Mouse (Mus musculus): ENCODE results near the gene Rhot2. TPM values are rescaled to one million over a fixed set of nuclear protein-coding genes. Genes with fewer than 3 reads are reported as not detected.

Rhot2 gene
- polyA plus RNA-seq, 1 experiment from 2014 or later, result 10.7 TPM

GRCm38 (mm10) chr17:25836397-25837075 lies 8.1 kb downstream of the Rhot2 start:
- Histone ChIP-seq H3K36me3 (ENCODE audit: control insufficient read depth, insufficient read depth, low read length) (peaks cover 30% of the 10 kb centered on the region), H3K27ac (replicated peaks; ENCODE audit: low read depth, low read length) (no peak overlapping the region), H3K4me1 (ENCODE audit: control insufficient read depth, insufficient read depth, low read length) (peaks cover 24% of the 10 kb centered on the region), H3K9ac (ENCODE audit: low read length) (peak overlapping the region; percentile 47), H3K9me3 (ENCODE audit: control insufficient read depth, low read length) (no peaks in the 10 kb centered on the region), H3K4me2 (ENCODE audit: low read depth, severe bottlenecking) (peak overlapping the region; percentile 62), H3K27me3 (ENCODE audit: control insufficient read depth, insufficient read depth, low read length) (no peaks in the 10 kb centered on the region), H3K4me3 (ENCODE audit: low read depth, low read length) (peak overlapping the region; percentile 12)
- ATAC-seq (ENCODE audit: insufficient number of reproducible peaks, low FRiP score, low TSS enrichment, low read depth) (no peak), DNase-seq (ENCODE audit: low spot score) (no peak)
- 26% methylated on average over 23 of the region's 23 CpGs for WGBS

GRCm38 (mm10) chr17:25835816-25836215 lies 8.8 kb downstream of the Rhot2 start:
- Histone ChIP-seq H3K4me3 (ENCODE audit: low read depth, low read length) (no peak overlapping the region), H3K9ac (ENCODE audit: low read length) (no peak overlapping the region), H3K27ac (replicated peaks; ENCODE audit: low read depth, low read length) (no peak overlapping the region), H3K4me2 (ENCODE audit: low read depth, severe bottlenecking) (no peak overlapping the region; the same call in 1 of the 2 replicates), H3K27me3 (ENCODE audit: control insufficient read depth, insufficient read depth, low read length) (no peaks in the 10 kb centered on the region), H3K36me3 (ENCODE audit: control insufficient read depth, insufficient read depth, low read length) (peaks cover 31% of the 10 kb centered on the region), H3K4me1 (ENCODE audit: control insufficient read depth, insufficient read depth, low read length) (peaks cover 29% of the 10 kb centered on the region), H3K9me3 (ENCODE audit: control insufficient read depth, low read length) (no peaks in the 10 kb centered on the region)
- no peak for ATAC-seq (ENCODE audit: insufficient number of reproducible peaks, low FRiP score, low TSS enrichment, low read depth)
- 91% methylated on average over 16 of the region's 16 CpGs for WGBS
- DNase-seq (ENCODE audit: low spot score), result no peak

DNA sequence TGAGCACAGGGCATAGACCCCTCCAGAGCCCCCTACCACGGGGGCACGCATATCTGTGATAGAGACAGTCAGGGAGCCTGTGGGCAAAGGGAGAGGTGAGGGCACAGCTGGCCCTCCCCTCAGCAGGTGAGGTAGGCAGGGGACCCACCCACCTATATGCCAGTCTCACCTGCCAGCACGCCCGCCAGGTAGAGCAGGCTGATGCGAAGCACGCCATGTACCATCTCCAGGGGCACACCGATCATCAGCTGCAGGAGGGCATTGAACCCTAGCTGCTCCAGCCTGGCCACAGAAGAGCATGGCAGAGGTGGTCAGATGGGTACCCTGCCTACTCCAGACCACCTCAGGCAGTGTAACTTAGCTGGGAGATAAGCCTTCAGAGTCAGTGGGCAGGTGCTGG lies 9.3 kb downstream of the Rhot2 start:
- ATAC-seq (ENCODE audit: insufficient number of reproducible peaks, low FRiP score, low TSS enrichment, low read depth) (no peak), DNase-seq (ENCODE audit: low spot score) (no peak)
- H3K27ac ChIP-seq (replicated peaks; ENCODE audit: low read depth, low read length), result no peak overlapping the region
- no peaks in the 10 kb centered on the region for H3K27me3 ChIP-seq (ENCODE audit: control insufficient read depth, insufficient read depth, low read length)
- no peaks in the 10 kb centered on the region for H3K9me3 ChIP-seq (ENCODE audit: control insufficient read depth, low read length)
- peaks cover 31% of the 10 kb centered on the region for H3K36me3 ChIP-seq (ENCODE audit: control insufficient read depth, insufficient read depth, low read length)
- H3K4me2 ChIP-seq (ENCODE audit: low read depth, severe bottlenecking), result no peak overlapping the region
- no peak overlapping the region for H3K9ac ChIP-seq (ENCODE audit: low read length)
- H3K4me3 ChIP-seq (ENCODE audit: low read depth, low read length), result no peak overlapping the region
- peaks cover 29% of the 10 kb centered on the region for H3K4me1 ChIP-seq (ENCODE audit: control insufficient read depth, insufficient read depth, low read length)
- WGBS, result 94% methylated on average over 7 of the region's 7 CpGs

DNA sequence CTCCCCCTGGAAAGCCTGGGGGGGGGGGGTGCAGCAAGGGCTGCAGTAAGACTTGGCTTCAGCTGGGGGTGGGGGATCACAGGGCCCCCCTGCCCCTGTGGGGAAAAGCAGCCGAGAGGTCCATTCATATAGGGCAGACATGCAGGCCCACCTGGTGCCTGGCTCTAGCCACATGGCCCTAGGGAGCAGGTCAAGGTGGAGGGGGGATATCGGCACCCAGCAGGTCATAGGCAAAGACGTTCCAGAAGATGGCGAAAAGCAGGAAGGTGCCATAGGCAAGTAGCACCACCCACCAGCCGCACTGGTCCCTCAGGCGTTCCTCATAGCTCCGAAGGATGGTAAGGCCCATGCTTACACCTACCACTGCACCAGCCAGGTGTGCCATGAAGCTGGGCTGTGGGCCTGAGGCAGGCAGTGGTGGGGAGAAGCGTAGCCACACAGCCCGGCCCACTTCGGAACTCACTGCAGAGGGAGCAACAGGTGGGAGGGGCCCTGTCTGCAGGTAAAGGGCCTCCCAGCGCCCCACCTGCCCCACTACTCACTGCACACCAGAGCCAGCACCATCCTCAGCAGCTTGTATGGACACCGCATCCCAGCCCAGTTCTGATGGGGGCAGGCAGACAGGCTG lies 9.9 kb downstream of the Rhot2 start:
- H3K27ac ChIP-seq (replicated peaks; ENCODE audit: low read depth, low read length), result no peak overlapping the region
- no peak overlapping the region for H3K9ac ChIP-seq (ENCODE audit: low read length)
- peaks cover 32% of the 10 kb centered on the region for H3K4me1 ChIP-seq (ENCODE audit: control insufficient read depth, insufficient read depth, low read length)
- peak overlapping the region; percentile 89 for H3K4me2 ChIP-seq (ENCODE audit: low read depth, severe bottlenecking)
- H3K36me3 ChIP-seq (ENCODE audit: control insufficient read depth, insufficient read depth, low read length), result peaks cover 27% of the 10 kb centered on the region
- no peaks in the 10 kb centered on the region for H3K27me3 ChIP-seq (ENCODE audit: control insufficient read depth, insufficient read depth, low read length)
- DNase-seq (ENCODE audit: low spot score) (no peak), ATAC-seq (ENCODE audit: insufficient number of reproducible peaks, low FRiP score, low TSS enrichment, low read depth) (no peak)
- peak overlapping the region; percentile 81; the same call in 1 of the 2 replicates for H3K4me3 ChIP-seq (ENCODE audit: low read depth, low read length)
- 87% methylated on average over 12 of the region's 12 CpGs for WGBS
- H3K9me3 ChIP-seq (ENCODE audit: control insufficient read depth, low read length), result no peaks in the 10 kb centered on the region

DNA sequence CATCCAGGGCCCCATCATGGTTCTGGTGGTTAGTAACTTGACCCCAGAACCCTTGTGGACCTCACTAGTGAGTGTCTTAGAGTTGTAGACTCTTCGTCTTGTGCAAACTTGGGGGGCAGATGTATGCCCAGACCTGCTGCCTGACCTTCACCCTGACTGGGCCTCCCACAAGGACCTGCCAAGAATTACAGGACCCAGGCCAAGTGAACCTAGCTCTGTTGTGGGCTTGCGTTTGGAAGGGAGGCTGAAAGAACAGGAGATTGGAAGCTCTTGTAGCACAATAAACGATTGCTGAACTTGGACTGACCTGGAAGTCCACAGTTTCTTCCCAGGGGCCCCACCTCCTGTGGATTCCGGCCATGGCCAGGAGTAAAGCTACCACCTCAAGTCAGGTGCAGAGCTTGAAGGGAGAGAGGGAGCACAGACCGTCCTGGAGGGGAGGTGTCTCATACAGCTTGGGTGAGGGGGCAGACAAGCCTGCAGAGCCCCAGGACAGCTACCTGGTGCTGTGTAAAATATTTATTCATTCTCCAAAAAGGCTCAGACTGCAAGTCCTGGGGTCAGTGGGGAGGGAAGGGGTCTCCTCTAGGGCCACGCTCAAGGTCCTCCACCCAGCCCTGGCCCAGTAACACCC lies 10.6 kb downstream of the Rhot2 start:
- 44% methylated on average over 6 of the region's 6 CpGs for WGBS
- Histone ChIP-seq H3K36me3 (ENCODE audit: control insufficient read depth, insufficient read depth, low read length) (peaks cover 21% of the 10 kb centered on the region), H3K4me1 (ENCODE audit: control insufficient read depth, insufficient read depth, low read length) (peaks cover 35% of the 10 kb centered on the region)

GRCm38 (mm10) chr17:25833291-25833663 lies 11.4 kb downstream of the Rhot2 start, which contains the start of gene Stub1:
TSS of gene Stub1 (minus strand) at chr17:25833404.
- H3K9ac ChIP-seq (ENCODE audit: low read length), result peak within 1 kb of the TSS; percentile 87
- no peaks in the 10 kb centered on the region for H3K9me3 ChIP-seq (ENCODE audit: control insufficient read depth, low read length)
- H3K4me3 ChIP-seq (ENCODE audit: low read depth, low read length), result peak within 1 kb of the TSS; percentile 81
- H3K27me3 ChIP-seq (ENCODE audit: control insufficient read depth, insufficient read depth, low read length), result no peaks in the 10 kb centered on the region
- under 1% methylated on average over 24 of the region's 24 CpGs for WGBS
- DNase-seq (ENCODE audit: low spot score) (no peak), ATAC-seq (ENCODE audit: insufficient number of reproducible peaks, low FRiP score, low TSS enrichment, low read depth) (peak; percentile 52)
- peak within 1 kb of the TSS; percentile 87 for H3K27ac ChIP-seq (replicated peaks; ENCODE audit: low read depth, low read length)
- peaks cover 39% of the 10 kb centered on the region for H3K4me1 ChIP-seq (ENCODE audit: control insufficient read depth, insufficient read depth, low read length)
- peaks cover 17% of the 10 kb centered on the region for H3K36me3 ChIP-seq (ENCODE audit: control insufficient read depth, insufficient read depth, low read length)
- peak within 1 kb of the TSS; percentile 92 for H3K4me2 ChIP-seq (ENCODE audit: low read depth, severe bottlenecking)

More for the DNA sequence above, 10.6 kb downstream of the Rhot2 start:
- Histone ChIP-seq H3K27me3 (ENCODE audit: control insufficient read depth, insufficient read depth, low read length) (no peaks in the 10 kb centered on the region), H3K4me2 (ENCODE audit: low read depth, severe bottlenecking) (peak overlapping the region; percentile 89), H3K4me3 (ENCODE audit: low read depth, low read length) (peak overlapping the region; percentile 81), H3K9me3 (ENCODE audit: control insufficient read depth, low read length) (no peaks in the 10 kb centered on the region), H3K27ac (replicated peaks; ENCODE audit: low read depth, low read length) (0 out of 2 replicates have a peak overlapping the region, but pooled peaks have one; percentile 87), H3K9ac (ENCODE audit: low read length) (peak overlapping the region; percentile 68)
- ATAC-seq (ENCODE audit: insufficient number of reproducible peaks, low FRiP score, low TSS enrichment, low read depth) (no peak), DNase-seq (ENCODE audit: low spot score) (no peak)

- H3K27me3 ChIP-seq (ENCODE audit: control insufficient read depth, insufficient read depth, low read length), result no peaks in the 10 kb centered on the region
- WGBS, result under 1% methylated on average over 59 of the region's 77 CpGs
- peak; percentile 89 for ATAC-seq (ENCODE audit: insufficient number of reproducible peaks, low FRiP score, low TSS enrichment, low read depth)
Observed at GRCm38 (mm10) chr17:25832436-25833290, 12.0 kb downstream of the Rhot2 start.

More at GRCm38 (mm10) chr17:25832436-25833290, 12.0 kb downstream of the Rhot2 start:
- peak; percentile 99 for DNase-seq (ENCODE audit: low spot score)
- peak overlapping the region; percentile 81 for H3K4me3 ChIP-seq (ENCODE audit: low read depth, low read length)
- H3K27ac ChIP-seq (replicated peaks; ENCODE audit: low read depth, low read length), result peak overlapping the region; percentile 87
- no peaks in the 10 kb centered on the region for H3K9me3 ChIP-seq (ENCODE audit: control insufficient read depth, low read length)
- peak overlapping the region; percentile 92 for H3K4me2 ChIP-seq (ENCODE audit: low read depth, severe bottlenecking)
- H3K36me3 ChIP-seq (ENCODE audit: control insufficient read depth, insufficient read depth, low read length), result peaks cover 19% of the 10 kb centered on the region
- H3K4me1 ChIP-seq (ENCODE audit: control insufficient read depth, insufficient read depth, low read length), result peaks cover 41% of the 10 kb centered on the region
- H3K9ac ChIP-seq (ENCODE audit: low read length), result peak overlapping the region; percentile 87
